Mouse (Mus musculus) lung, postnatal 36 days (tissue): ENCODE measurements at regions not wholly inside any gene's neighbourhood (a gene's known extent, or its start where the extent isn't known, plus 50 kb on each side); places are given as distances from the start of the nearest gene placed in this dataset.

Experiments used
- DNase-seq: peaks from one replicate; pipeline ENCODE4 v3.0.0; 2022; ENCODE audit warnings: mixed read lengths

- peak; percentile 39 for DNase-seq
Measured at GRCm38 (mm10) chr5:47339807-47340206, 643.1 kb upstream of the Slit2 start.

GRCm38 (mm10) chr5:47370184-47370583, 612.8 kb upstream of the Slit2 start:
- DNase-seq: no peak

- DNase-seq: no peak
Measured at GRCm38 (mm10) chr5:47385930-47386329, 597.0 kb upstream of the Slit2 start.

GRCm38 (mm10) chr5:47386750-47387149, 596.2 kb upstream of the Slit2 start:
- peak; percentile 3 for DNase-seq

DNA sequence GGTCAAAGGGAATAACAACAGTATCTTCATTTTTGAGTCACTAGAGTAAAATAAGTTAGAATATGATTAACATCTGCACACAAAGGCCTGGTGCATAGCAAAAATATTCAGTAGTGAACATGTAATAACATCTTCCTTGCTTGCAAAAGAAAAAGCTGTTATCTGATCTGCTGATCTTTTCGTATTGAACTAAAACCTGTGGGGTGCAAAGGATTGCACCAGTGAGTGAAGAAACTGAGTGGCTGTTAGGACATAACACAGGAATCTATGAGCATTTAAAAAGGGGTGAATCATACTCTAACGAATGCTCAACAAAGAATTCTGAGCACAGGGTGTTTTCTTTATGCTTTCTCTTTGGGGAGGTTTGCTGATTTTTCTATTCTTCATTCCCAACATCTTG, 592.2 kb upstream of the Slit2 start:
- DNase-seq: no peak

- no peak for DNase-seq
Measured at GRCm38 (mm10) chr5:47396874-47397273, 586.1 kb upstream of the Slit2 start.

DNA sequence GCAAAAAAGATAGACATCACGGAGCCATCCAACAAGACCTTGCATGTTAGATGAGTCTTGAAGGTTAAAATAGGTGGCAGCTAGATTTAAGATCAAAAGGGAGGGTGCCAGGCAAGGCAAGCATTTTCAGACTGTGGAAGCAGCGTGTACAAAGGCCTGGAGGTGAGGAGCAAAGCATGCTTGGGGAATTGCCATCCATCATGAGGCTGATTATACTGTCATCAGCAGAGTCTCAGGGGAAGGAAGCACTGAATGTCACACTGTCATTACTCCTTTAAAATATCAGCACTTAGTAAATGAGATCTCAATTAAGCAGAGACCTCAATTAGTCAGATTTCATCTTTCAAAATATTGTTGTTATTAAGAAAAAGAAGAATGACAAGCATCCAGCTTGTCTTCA, 561.0 kb upstream of the Slit2 start:
- DNase-seq: no peak

DNA sequence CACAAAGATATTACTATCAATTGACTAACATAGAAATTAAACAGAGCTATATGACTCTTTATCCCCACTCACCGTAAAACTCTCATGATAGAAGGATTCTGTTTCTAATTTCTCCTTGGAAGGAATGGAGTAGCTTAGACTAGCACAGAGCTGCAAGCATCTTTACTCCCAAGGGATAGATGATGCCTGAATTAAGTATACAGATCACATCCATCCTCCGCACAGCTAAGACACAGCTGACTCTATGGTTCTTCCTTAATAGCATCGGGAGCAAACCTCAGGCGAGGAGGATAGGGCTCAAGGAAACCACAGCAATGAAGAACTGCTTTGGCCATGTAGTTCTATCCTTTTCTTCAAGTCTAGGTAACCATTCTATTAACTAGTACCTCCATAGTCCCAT, 556.9 kb upstream of the Slit2 start:
- DNase-seq: no peak

GRCm38 (mm10) chr5:47426467-47426866, 556.5 kb upstream of the Slit2 start:
- no peak for DNase-seq

DNA sequence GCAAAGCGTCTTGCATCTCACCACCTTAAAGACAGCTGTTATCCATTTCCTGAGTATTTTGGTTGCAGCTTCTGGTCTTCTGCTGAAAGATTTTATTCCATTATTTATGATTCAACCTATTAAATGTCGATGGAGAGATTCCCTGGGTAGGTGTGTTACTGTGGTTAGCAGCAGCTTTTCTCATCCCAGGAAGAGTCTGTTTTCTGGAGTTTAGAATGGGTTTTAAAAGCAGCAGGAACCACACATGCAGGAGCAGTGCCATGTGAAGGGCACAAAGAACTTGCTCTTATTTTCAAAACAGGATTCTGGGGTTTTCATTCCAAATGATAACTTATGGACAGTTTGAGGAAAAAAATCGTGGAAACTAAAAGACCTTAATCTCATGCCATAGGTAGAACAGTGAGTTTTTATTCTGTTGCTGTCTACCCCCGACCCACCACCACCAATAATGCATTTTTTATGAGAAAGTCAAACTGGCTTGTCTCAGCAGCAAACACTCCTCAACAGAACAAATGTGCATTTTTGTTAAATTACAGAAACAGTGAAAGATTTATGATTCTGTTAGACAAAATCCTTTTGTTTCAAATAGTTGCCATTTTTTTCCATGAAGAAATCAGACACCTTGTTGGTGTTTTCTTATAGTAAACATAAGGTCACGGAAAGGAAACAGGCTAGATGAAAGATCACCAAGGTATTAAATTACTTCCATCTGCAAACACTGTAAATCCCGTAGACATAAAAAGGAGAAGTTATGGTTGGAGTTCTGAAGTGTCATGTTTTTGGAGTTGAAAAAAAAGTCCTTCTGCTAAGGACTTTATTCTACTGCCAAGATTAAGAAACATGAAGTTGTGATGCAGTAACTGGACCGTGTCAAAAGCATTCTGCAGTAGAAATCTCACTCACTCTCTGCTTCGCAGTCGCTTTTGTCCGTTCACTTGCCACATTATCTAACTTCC, 553.4 kb upstream of the Slit2 start:
- no peak for DNase-seq

GRCm38 (mm10) chr5:47431599-47432328, 551.2 kb upstream of the Slit2 start:
- no peak for DNase-seq

- no peak for DNase-seq
Measured at GRCm38 (mm10) chr5:47436455-47436854, 546.5 kb upstream of the Slit2 start.

DNA sequence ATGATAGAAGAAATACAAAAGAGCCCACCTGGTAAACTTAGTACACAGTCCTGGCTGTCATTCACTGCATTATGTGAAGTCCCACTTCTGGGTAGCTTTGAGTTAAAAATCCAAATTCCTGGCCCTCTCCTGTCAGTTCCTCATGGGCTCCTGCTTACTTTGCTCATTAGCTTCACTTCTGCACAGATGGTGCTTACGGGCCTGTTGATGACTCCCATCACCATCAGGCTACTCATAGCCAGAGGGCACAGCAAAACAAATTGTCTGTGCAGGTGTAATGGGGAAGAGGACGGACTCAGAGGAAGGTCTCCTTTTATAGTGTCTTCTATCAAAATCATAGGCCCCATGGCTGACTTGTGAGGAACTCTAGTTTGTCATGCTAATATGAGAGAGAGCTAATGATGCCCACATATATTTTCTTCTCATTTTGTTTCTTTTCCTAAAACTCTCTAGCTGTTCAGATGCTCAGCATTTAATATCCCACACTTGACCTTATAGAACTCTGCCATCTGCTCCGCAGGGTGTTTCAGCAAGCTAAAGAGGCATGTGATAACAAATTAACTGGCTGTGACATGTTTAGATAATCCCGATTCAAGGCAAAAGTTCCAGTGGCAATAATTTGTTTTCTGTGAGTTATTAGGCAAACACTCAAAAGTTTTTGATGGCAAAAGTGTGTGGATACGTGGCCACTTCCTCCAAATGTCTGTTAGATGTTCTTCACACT, 536.5 kb upstream of the Slit2 start:
- DNase-seq: no peak

GRCm38 (mm10) chr5:47464848-47465247, 518.1 kb upstream of the Slit2 start:
- no peak for DNase-seq

DNA sequence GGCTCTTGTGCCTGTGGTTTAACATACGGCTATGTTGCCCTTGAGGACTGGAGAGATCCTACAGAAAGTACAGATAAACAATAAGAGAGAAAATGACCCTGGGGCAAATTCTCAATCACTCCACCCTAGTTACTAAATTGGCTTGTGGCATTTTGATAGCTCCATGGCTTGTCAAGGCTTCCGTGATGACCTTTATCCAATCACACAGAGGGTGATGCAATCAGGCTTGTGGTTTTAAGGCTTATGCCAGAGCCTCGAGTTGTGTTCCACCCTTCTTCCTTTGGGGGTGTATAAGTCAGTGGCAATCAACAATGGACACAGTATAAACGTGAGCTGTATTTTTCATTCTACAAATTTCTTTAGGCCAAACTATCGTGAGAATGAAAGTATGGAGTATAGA, 513.5 kb upstream of the Slit2 start:
- DNase-seq: peak; percentile 53

DNA sequence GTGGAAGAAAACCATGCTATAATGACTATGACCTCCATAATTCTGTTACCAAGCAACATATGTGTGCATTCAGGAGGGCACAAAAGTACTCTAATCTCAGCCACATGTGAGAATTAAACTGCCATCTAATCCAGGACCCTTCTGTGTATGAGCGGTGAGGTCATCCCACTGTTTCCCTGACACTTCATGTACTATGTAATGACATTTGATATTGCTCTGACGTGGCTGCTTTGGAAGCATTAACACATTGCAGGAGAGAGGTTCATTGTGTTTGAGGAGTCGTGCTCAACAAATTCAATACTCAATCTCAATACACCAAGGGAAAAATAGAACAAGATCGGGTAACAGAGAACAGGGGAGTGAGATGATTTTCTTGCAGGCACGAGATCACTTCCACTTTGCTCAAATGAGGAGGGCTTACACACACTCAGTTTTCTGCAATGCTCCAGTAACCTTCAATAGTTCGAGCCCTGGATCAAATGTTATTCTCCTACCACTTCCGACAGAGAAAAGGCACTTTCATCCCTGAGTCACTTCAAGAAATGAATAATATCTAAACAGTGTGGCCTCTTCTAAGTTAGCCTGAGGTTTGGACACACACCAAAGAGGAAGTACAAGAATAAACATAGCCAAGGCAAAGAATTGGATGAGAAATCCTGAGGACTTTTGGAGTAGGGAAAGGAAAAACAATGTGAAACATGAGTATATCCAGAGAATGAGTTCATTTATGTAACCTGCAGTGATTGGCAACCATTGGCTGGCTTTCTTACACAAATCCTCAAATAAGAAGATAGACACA, 510.7 kb upstream of the Slit2 start:
- peak; percentile 62 for DNase-seq

GRCm38 (mm10) chr5:47479908-47480307, 503.0 kb upstream of the Slit2 start:
- no peak for DNase-seq

DNA sequence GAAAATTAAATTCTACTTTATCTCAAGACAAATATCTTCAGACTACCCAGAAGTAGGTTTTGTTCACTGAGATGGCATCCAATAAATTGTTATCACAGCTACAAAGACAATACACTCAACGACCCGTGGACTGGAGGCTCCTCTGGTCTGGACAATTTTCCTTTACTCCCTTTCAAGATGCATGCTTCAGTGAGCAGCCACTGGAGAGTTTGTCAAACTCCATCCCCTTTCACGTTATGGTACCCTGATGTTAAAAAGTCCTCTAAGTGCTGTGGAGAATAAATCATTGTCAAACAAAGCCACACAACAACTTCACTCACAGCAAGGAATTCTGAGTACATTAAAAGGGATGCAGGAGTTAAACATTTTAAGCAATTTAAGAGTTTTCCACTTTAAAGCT, 486.7 kb upstream of the Slit2 start:
- no peak for DNase-seq

GRCm38 (mm10) chr5:47502764-47503416, 480.0 kb upstream of the Slit2 start:
- DNase-seq: no peak

- peak; percentile 36 for DNase-seq
Measured at GRCm38 (mm10) chr5:47508689-47509301, 474.1 kb upstream of the Slit2 start.

GRCm38 (mm10) chr5:47522161-47522942, 460.6 kb upstream of the Slit2 start:
- no peak for DNase-seq
